Mouse (Mus musculus): ENCODE measurements around the gene Ankrd65.
"Not testable (repeated sequence)": the region's sequence is repeated elsewhere in the genome, so short reads cannot be mapped to it uniquely, and the experiment has no call there.

The Ankrd65 gene

DNA sequence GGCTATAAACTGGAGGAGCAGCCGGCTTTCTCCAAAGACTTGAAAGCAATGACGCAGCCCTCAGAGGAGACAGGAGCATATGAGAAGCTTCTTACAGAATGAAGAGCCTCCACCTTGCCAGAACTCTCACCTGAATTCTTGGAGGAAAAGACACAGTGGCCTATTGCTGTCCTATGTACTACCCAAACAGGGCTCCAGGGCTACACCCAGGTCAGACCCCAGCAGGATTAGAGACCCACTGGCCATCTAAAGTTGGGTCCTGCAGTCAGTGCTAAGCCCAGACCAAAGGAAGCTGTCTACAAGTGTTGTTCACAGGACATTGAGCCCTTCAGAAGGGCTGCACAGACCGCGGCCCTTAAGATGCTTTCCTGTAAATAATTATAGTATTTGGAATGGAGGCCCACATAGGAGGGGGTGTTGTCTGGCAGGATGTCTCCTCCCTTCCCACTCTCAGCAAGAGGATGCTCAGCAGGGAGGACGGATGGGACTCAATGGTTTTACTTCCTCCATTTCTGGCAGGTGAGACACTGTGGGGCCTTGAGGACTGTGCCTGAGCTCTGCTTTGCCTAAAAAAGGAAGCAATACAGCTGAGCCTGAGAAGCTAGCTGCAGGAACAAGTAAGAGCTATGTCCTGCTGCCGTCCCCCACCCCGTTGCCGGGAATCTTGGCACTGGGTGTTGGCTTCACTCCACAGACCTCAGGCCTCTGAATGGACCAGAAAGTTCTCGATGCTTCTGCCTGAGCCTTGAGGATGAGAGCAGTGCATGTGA, 15.1 kb upstream of the Ankrd65 start:
- DNase-seq (ENCODE audit: low read depth, low spot score): no peak

DNA sequence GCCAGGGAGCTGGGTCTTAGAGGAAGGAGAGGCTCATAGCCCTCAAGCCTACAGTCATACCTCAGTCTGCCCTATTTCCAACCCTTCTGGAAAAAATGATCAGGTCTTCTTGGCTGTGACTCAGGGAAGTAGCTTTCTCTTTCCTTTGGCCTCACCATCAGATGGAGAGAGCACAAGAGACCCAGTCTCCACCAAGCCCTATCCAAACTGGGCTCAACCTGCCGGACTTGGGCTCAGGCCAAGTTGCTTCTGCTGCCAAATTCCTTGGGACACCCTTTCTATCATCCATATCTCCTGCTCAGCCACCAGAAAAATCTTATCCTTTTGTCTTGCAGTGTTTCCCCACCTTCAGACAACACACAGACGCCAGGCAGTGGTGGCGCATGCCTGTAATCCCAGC, 14.4 kb upstream of the Ankrd65 start:
- DNase-seq (ENCODE audit: low read depth, low spot score): no peak

DNA sequence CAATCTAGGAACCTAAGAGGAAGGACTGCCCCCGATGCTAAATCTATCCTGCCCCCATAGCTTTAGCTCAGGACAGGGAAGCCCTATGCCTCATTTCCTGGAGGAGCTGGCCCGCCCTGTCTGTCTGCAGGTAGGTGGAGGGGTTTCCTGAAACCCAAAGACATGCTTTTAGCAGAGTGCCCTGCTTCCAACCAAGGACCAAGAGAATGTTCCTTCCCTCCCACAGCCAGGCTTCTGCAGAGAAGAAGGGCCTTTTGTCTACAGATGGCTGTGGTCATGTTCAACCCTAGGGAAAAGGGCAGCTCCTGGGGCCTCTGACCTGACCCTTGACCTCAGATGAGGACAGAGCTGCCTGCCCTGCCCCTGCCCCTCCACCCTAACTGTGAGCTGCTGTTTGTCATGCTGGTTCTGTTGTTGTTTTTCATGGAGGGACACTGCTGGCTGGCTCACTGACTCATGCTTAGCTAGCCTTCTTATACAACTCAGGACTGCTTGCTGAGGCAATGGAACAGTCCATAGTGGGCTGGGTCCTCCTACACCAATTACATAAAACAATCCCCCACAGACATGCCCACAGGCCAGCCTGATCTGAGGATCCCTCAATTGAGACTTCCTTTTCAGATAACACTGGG, 13.4 kb upstream of the Ankrd65 start:
- DNase-seq (ENCODE audit: low read depth, low spot score): no peak

DNA sequence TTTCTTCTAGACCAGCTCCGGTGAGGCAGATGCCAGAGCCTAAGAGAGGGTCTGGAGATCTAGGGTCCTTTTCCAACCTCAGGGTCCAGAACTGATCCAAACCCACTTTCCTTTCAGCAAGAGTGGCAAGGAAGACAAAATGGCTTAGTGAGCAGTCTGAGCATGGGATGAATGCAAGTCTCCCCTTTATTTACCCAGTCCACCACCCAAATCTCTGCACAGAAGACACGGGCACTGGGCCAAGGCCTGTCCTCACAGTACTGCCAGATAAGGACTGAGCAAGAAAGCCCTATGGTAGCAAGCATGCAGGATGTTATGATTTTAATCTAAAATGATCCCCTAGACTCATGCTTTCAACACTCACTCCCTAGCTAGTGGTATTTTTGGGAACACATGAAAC, 12.4 kb upstream of the Ankrd65 start:
- DNase-seq (ENCODE audit: low read depth, low spot score): no peak

- DNase-seq (ENCODE audit: low read depth, low spot score): no peak
Measured at GRCm38 (mm10) chr4:155779498-155779897, 10.7 kb upstream of the Ankrd65 start.

DNA sequence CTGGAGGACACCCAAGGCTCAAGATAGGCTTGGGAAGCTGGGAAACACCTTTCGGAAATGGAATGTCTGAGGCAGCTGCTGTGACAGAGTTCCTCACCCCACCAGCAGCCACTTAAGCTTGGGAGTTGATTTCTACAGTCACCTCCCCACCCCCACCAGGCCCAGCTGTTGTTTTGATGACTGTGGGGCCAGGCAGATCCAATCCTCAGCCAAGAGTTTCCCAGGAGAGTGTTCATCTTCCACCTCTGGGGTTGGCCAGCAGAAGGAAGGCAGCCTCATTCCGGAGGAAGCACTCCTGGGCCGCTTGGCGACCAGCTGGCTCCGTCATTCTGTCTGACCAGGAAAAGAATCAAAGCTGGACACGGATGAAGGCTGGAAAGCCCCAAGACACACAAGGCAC, 9.3 kb upstream of the Ankrd65 start:
- DNase-seq (ENCODE audit: low read depth, low spot score): peak; percentile 65

DNA sequence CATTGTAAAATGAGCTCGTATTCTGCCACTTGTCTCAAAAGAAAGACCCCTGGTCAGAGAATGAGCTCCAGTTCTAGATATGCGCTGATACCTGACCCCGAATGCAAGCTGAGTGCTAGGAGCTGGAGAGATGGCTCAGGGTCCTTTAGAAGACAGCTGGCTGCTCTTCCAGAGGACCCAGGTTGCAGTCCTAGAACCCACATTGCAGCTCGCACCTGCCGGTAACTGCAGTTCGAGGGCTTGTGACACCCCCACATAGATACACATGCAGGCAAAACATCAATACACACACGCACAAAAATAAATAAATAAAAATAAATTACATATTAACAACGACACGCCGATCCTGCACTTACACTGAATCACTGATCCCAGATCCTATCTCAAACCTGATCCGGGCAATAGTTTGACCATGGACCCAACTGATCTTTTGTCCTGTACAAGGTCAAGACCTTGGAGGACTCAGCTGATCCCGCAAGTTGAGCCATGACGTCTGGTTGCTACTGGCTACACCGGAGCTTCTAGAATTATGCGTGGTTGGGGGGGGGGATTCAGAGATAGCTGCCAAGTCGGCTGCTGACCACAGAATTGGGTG, 6.7 kb upstream of the Ankrd65 start:
- no peak for DNase-seq (ENCODE audit: low read depth, low spot score)

DNA sequence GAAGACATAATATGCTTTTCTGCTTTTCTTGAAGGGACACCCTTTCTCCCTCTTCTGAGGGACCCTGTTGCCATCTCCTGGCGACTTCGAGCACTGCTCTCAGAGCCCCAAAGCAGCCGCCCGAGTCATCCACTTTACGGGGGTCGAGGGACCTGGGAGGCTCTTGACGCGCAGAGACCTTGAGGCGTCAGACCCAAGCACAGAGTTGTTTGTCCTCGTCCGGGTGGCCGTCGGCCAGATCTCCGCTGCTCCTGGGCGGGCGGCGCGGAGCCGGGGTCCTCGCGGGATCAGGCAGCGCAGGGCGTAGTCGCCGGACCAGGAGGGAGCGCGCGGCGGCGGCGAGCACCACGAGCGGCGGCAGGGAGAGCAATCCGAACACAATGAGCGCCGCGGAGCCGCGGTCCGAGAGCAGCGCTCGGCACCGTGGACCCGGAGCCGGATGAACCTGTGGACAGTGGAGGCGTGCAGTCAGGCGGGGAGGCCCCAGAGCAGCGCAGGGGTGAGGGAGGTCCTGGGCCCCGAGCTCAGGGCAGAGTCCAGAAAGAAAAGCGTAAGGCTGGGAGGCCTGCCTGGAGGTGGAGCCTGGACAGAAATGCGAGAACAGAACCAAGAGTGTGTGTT, 6.0 kb upstream of the Ankrd65 start:
- peak; percentile 81 for DNase-seq (ENCODE audit: low read depth, low spot score)

DNA sequence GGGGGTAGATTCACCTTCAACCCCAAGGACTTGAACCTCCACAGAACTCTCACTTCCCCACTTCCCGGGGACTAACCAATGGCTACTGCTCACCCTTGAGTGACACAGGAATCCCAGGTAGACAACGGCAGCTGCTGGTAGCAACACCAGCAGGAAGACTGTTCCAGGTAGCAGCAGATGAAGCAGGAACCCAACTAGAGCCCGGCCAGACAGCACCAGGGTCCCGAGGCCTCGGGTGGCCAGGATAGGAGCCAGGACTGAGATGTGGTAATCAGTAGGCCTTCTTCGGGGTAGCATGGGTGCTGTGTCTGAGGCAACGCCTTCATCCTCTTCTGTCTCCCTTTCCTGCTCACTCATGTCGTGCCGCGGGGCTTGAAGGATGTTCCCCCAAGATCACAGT, 5.0 kb upstream of the Ankrd65 start:
- DNase-seq (ENCODE audit: low read depth, low spot score): no peak

DNA sequence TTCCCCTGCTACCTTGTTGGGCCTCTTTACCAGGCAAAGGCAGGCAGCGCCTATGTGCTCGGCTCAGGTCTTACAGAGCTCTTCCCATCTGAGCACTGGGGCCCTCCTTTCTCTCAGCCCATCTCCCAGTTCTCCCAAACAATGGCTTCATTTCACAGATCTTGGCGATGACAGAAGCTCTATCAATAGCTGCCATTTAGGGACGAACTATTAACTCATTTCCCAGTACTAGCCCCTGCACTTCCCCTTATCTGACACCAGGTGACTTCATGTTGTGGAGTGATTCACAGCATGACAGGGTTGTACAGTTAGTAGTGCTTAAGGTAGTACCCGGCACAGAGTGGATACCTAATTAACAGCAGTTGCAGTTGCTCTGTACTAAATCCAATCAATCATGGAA, 4.4 kb upstream of the Ankrd65 start, which contains the start of gene Tmem88b:
Gene Tmem88b, minus strand, starts transcription at position 56 of the 400 bp plus-strand sequence.
- no peak for DNase-seq (ENCODE audit: low read depth, low spot score)

DNA sequence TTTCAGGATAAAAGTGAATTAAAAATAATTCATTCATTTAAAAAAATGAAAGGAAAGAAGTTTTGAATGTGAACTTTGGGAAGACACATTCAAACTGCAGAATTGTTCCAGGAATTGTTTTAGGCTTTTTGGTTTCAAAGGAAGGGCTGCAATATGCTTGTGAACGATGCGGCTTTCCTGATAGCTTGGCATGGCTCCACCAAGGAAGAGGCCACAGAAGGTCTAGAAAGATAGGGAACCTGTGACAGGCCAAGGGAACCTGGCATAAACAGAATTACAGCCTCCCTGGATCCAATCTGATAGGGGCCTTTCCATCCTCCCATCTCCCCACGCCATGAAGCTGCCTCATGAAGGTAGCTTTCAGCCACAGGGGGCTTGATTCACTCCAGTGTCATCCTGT, 1.9 kb upstream of the Ankrd65 start:
- no peak for DNase-seq (ENCODE audit: low read depth, low spot score)

GRCm38 (mm10) chr4:155788833-155789232, 1.4 kb upstream of the Ankrd65 start:
- DNase-seq (ENCODE audit: low read depth, low spot score): not testable (repeated sequence)

DNA sequence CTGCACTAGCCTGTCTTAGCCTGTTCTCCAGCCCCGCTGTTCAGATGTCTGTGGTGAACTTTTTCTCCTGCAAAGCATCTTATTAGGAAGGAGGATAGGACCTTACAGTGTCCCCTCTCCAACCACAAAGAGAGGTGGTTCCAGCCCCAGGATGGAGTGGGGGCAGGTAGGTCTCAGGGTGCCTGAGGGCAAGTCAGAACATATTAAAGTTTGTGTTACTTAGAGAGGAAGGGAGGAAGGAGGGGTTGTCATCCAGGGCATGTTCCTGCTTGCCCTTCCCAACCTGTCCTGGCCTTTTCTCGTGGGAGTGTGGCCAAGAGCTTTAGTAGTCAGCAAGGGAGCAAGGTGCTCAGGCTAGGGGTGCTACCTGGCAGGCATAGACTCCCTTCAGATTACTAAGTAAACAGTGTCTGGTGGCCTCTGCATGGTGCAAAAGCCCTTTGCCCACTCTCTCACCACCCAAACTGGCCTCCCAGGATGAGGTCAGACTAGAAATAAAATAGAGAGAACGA, 467 bp downstream of the Ankrd65 start:
- no peak for DNase-seq (ENCODE audit: low read depth, low spot score)

DNA sequence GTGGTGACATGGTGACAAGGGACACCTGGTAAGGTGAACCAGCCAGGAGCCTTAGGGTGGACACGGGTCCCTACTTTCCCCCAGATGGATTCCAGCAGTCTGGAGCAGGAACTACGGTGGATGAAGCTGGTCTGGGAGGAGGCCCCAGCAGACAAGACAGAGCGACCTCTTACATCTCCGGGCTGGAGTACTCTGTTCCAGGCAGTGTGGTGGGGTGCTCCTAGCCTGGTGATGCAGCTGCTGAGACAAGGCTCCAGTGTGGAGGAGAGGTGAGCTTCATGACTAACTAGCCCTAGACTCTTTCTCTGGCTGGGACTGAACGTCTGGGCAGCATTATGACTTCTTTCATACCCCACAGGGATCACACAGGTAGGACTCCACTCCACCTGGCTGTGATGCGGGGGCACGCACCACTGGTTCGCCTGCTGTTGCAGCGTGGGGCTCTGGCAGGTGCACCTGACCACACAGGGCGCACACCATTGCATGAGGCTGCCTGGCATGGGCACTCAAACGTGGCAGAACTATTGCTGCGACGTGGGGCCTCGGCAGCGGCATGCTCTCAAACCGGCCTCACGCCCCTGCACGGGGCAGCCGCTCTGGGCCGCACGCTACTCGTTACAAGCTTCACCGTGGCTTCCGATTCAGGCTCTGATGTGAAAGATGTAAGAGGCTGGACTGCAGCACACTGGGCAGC, 1.1 kb downstream of the Ankrd65 start:
- no peak for DNase-seq (ENCODE audit: low read depth, low spot score)

- DNase-seq (ENCODE audit: low read depth, low spot score): no peak
Measured at GRCm38 (mm10) chr4:155793730-155794129, 3.5 kb downstream of the Ankrd65 start.

GRCm38 (mm10) chr4:155802075-155802474, 11.8 kb downstream of the Ankrd65 start:
- DNase-seq (ENCODE audit: low read depth, low spot score): no peak

GRCm38 (mm10) chr4:155802741-155803339, 12.6 kb downstream of the Ankrd65 start, which contains the start of gene Mrpl20:
Gene Mrpl20 (plus strand): TSS chr4:155802878.
- DNase-seq (ENCODE audit: low read depth, low spot score): no peak

- DNase-seq (ENCODE audit: low read depth, low spot score): peak; percentile 97
Measured at GRCm38 (mm10) chr4:155803340-155804041, 13.3 kb downstream of the Ankrd65 start.

- DNase-seq (ENCODE audit: low read depth, low spot score): no peak
Measured at GRCm38 (mm10) chr4:155807841-155808240, 17.6 kb downstream of the Ankrd65 start.

- peak; percentile 97 for DNase-seq (ENCODE audit: low read depth, low spot score)
Measured at GRCm38 (mm10) chr4:155811929-155812664, 21.9 kb downstream of the Ankrd65 start, which contains the start of gene Ccnl2. Gene Ccnl2 (plus strand): TSS chr4:155812489.

Data from mesoderm, embryonic 11.5 days (tissue).